Mouse (Mus musculus) cerebellum, adult (tissue): ENCODE results near the gene Cbfa2t3.
A peak's percentile ranks its signal among the peaks of the same experiment; 100 is the strongest.

Source experiments
- ATAC-seq: cut with Nextera tagmentation; 2 replicates; pipeline ENCODE4 v1.9.2; 2017; ENCODE audit warnings: mild to moderate bottlenecking, moderate library complexity, mixed read lengths; ENCODE audit not compliant: insufficient number of reproducible peaks, low FRiP score, low TSS enrichment

The Cbfa2t3 gene

DNA sequence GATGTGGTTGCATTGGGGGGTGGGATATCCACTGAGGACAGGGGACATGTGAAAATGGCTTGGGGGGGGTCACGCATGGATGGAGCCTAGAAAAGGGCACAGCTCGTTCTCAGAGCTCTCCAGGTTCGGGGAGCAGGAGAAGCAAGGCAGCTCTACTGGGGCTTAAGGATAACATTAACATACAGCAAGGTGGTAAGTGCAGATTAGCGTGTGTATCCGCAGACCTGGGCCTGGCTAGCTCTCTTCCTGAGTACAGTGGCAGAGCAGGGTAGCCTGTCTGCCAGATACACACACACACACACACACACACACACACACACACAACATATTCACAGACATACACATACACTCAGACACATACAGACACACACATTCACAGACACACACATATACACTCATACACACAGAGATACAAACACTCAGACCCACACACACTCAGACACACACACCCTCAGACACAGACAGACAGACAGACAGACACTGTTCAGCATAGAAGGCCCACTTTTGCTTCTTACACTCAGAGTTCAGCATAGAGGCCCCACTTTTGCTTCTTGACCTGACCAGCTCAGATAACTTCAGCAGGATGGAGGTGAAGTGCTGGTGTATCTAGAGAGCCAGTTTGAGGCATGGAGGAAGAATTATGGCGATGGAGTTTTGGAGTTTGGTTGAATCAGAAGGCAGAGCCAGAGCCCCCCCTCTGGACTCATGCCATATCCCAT lies 80.1 kb downstream of the Cbfa2t3 start:
- ATAC-seq: no peak

DNA sequence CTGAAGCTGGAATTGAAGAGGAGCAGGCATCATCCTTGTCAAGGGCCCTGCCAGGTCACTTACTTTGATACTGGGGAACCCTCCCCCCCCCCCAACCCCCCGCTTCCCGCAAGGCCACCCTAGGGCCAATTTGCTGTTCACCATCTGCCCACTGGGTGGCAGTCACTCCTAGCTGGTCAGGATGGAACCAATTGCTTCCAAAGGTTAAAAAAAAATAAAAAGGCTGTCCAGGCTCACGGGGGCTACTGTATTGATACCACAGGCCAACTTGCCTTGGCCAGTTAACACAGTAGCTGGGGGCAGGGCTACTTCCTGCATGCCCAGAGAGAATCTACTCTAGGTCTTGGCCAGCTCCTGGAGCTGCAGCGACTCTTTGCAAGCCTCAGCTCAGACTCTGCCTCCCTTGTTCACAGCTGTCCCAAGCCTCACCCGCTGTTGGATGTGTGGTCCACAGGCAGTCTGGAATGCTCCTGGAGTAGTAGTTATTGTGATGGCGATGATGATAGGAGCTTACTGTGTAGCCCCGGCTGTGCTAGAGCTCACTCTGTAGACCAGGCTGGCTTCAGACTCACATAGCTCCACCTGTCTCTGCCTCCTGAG lies 80.9 kb downstream of the Cbfa2t3 start:
- ATAC-seq: peak; percentile 53; the same call in 1 of the 2 replicates

DNA sequence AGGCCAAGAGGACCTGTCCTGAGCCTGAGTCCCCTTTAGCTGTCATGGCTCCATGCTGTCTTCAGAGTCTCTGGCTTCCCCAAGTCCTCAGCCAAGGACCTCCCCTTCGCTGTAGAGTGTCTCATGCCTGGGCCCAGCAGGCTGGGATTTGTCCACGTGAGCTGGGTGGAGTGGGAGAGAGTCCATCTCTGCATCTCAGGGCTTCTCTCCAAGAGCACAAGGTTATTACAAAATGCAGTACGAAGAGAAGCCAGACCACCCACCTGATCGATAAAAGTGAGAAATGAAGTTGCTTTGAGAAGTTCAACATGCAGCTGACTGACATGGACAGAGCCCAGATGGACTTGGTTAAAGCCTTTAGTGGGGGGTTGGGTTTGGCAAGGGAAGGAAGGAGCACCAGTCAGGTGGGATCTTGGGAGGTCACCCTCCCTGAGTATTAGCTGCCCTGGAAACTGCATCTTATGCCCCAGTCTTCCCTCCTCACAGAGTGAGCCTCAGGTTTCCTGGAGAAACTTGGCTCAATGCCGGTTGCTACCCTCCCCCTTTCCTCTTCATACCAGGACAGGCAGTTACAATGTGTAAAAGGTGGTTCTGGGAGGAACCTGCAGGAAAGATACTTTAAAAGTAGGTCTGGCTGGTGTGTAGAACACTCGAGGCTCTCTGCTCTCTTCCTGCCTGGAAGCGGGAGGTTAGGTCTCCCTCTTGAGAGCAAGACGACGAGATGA lies 82.6 kb downstream of the Cbfa2t3 start:
- ATAC-seq: no peak

DNA sequence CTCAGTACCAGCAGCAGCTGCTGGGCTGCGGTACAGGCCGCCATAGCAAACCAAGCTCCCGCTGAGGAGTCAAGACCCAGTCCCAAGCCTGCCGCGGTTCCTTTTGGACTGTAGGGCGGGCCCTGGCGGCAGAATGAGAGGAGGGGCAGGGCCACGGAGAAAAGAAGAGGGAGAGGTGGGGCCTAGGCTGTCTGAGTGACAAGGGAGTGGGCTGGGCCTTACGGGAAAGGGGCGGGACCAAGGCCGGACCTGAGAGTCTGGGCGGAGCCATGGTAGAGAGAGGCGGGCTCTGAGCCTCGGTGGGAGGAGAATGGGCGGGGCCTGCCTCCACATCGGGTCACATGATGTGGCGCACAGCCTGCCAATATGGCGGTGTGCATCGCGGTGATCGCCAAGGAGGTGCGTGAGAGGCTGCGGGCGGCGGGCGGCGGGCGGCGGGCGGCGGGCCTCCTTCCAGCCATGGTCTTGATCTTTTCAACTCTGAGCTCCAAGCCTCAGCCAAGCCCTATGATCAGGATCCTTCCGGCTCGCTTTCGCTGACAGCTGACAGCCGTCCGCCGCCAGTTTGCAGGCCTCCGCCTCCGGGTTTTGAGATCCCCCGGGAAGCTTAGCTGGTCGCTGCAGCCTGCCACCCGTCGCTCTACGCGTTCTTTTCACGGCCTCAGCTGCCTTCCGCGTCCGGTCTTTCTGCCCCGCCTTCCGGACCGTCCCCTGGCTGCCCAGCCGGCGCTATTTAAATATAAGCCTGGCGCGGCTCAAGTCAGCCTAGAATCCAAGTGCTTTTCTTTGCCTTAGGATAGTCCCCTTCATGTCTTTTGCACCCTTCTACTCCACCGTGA lies 87.4 kb downstream of the Cbfa2t3 start, which contains the start of the genes Galns and Trappc2l:
Galns (minus strand) TSS at position 169 of the 839 bp plus-strand sequence.
Trappc2l (plus strand) TSS at position 346 of the 839 bp plus-strand sequence.
- peak; percentile 86 for ATAC-seq

- no peak for ATAC-seq
These were observed 88.2 kb downstream of the Cbfa2t3 start for GRCm38 (mm10) chr8:122610612-122611277.

DNA sequence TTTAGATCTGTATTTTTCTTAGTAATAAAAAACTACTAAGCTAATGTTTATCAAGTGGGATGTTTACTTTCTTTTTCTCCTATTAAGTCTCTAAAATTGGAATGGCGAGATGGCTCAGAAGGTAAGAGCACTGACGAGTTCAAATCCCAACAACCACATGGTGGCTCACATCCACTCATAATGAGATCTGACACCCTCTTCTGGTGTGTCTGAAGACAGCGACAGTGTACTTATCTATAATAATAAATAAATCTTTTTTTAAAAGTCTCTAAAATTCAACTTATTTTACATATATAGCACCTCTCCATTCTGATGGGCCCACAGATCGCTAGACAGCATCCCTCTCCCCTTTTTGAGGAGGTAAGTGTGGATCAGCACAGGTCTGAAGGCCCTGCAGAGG lies 88.7 kb downstream of the Cbfa2t3 start:
- no peak for ATAC-seq

- ATAC-seq: no peak
These were observed 92.1 kb downstream of the Cbfa2t3 start for GRCm38 (mm10) chr8:122606810-122607209.

- no peak for ATAC-seq
These were observed 93.5 kb downstream of the Cbfa2t3 start for GRCm38 (mm10) chr8:122605367-122605766.

GRCm38 (mm10) chr8:122604640-122605039 lies 94.3 kb downstream of the Cbfa2t3 start:
- no peak for ATAC-seq

- no peak for ATAC-seq
These were observed 98.2 kb downstream of the Cbfa2t3 start for GRCm38 (mm10) chr8:122600666-122601065.

DNA sequence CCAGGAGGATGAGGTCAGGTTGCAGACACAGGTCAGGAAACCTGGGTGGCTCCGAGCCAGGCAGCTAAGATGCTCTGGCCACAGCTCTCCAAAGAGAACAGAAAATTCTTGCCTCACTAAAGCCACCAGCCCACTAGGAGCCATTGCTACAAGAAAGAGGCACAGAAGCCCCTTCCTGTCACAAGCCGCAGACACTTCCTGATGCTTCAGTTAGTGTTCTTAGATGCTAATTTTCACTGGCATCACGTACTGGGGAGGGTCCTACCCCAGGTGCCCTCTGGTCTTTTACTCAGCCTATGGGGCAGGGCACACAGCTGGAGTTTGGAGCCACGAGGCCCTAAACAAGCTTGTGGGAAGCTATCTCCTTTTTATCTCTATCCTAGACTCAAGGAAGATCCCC lies 102.9 kb downstream of the Cbfa2t3 start:
- no peak for ATAC-seq

- peak; percentile 69; the same call in 1 of the 2 replicates for ATAC-seq
These were observed 105.0 kb downstream of the Cbfa2t3 start for GRCm38 (mm10) chr8:122593783-122594507.

- ATAC-seq: no peak
These were observed 105.7 kb downstream of the Cbfa2t3 start for GRCm38 (mm10) chr8:122593240-122593639.

DNA sequence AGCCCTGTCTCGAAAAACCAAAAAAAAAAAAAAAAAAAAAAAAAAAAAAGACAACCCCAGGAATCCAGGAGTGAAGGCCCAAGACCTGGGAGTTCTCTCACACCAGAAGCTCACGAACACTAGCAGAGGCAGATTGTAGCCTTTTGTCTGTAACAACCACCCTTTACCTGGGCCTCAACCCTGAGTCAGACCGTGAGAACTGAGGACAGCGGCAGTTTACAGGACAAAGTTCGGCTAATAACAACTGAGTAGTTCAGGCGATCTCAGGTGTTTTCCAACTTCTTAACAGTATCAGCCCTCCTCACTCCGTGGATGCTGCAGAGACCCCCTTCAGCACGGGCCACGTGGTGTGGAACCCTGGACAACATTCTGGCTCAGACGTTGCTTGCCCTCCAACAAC lies 112.2 kb downstream of the Cbfa2t3 start:
- no peak for ATAC-seq

GRCm38 (mm10) chr8:122586171-122586570 lies 112.7 kb downstream of the Cbfa2t3 start:
- no peak for ATAC-seq

DNA sequence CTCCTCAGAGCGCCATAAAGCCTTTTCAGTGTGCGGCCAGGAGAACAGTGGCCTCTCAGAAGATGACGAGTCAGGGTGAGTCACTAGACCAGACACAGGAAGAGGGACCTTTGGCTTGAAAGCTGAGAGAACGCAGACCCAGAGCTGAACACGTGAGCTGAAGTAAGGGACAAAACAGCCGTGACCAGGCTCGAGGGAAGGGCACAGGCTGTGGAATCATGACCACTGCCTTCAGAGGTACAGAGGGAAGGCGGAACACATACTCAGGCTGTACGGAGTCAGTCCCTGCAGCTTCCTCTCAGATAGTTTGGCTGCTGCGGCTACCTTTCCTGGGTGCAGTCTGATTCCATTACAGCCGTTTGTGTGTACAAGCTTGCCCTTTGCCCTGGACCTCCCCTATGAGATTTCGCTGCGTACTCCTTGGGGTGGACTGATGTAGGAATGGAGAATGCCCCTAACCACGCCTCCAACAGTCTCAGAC lies 113.5 kb downstream of the Cbfa2t3 start:
- ATAC-seq: no peak

GRCm38 (mm10) chr8:122584981-122585380 lies 113.9 kb downstream of the Cbfa2t3 start:
- ATAC-seq: no peak

- ATAC-seq: no peak
These were observed 118.0 kb downstream of the Cbfa2t3 start for GRCm38 (mm10) chr8:122580926-122581325.

DNA sequence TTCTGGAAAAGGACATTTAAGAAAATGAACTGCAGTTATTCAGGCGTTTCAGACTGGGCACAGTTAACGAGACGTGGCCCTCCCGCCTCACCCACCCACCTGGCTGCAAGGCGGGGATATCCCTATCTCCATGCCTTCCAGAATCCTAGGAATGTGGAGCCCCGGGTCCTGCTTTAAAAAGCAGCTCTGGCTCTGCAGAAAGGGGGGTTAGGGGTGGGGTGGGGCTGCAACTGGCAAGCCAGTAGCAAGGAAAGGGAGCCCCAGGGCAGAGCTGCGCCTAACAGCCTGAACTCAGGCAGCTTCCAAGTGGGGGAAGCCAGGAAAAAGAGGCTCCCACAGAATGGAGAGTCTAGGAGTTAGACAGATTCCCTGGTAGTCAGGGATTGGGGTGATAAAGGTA lies 119.7 kb downstream of the Cbfa2t3 start:
- ATAC-seq: no peak
